Mouse (Mus musculus) subcutaneous adipose tissue, adult 2 months (tissue): ENCODE results near the gene Slc51b. TPM values are rescaled to one million over a fixed set of nuclear protein-coding genes. Genes with fewer than 3 reads are reported as not detected.

Source experiments
- polyA plus RNA-seq: library from polyadenylated mRNA; depleted of rRNA; stranded (reverse); fragments of >200 nt; gene quantifications from 2 replicates; pipeline ENCODE4 v1.2.3, GENCODE M21; 2012; ENCODE audit warnings: low replicate concordance; rRNA removed

The Slc51b gene
- polyA plus RNA-seq, result not detected in 2 replicates

GRCm38 (mm10) chr9:65422760-65423501, at the start of gene Slc51b:
Gene Slc51b, minus strand, starts transcription at chr9:65422955.

GRCm38 (mm10) chr9:65460732-65461442, 38.1 kb upstream of the Slc51b start, which contains the start of gene Spg21:
Gene Spg21, plus strand, starts transcription at chr9:65460947.

GRCm38 (mm10) chr9:65435671-65436301, 13.0 kb upstream of the Slc51b start, which contains the start of gene Mtfmt:
Gene Mtfmt, plus strand, starts transcription at chr9:65435782.

GRCm38 (mm10) chr9:65398279-65398678, 24.5 kb downstream of the Slc51b start, which contains the start of gene Rasl12:
Gene Rasl12, plus strand, starts transcription at chr9:65398506.

GRCm38 (mm10) chr9:65391613-65391964, 31.2 kb downstream of the Slc51b start, which contains the start of gene Kbtbd13:
Gene Kbtbd13, minus strand, starts transcription at chr9:65391652.

Other genes starting within 250 kb of the Slc51b start
- 14.8 and 20.1 TPM in 2 replicates for gene Parp16, start 227.6 kb downstream of the Slc51b start, polyA plus RNA-seq
- gene Cilp, start 157.8 kb downstream of the Slc51b start, polyA plus RNA-seq, result 17.1 and 26.0 TPM in 2 replicates
- gene Clpx, start 128.7 kb downstream of the Slc51b start, polyA plus RNA-seq, result 13.1 and 16.5 TPM in 2 replicates
- gene Pdcd7, start 76.9 kb downstream of the Slc51b start, polyA plus RNA-seq, result 6.5 and 10.1 TPM in 2 replicates
- gene Ubap1l, start 61.9 kb downstream of the Slc51b start, polyA plus RNA-seq, result 0.16 and 0.27 TPM in 2 replicates
- gene Kbtbd13, start 31.3 kb downstream of the Slc51b start, polyA plus RNA-seq, result 1.8 and 2.6 TPM in 2 replicates
- 45.7 and 82.2 TPM in 2 replicates for gene Rasl12, start 24.4 kb downstream of the Slc51b start, polyA plus RNA-seq
- gene Mtfmt, start 12.8 kb upstream of the Slc51b start, polyA plus RNA-seq, result 12.4 and 14.4 TPM in 2 replicates
- 40.3 and 57.6 TPM in 2 replicates for gene Spg21, start 38.0 kb upstream of the Slc51b start, polyA plus RNA-seq
- gene Ankdd1a, start 97.2 kb upstream of the Slc51b start, polyA plus RNA-seq, result 0.45 and 0.82 TPM in 2 replicates
- gene Plekho2, start 157.1 kb upstream of the Slc51b start, polyA plus RNA-seq, result 34.8 and 57.1 TPM in 2 replicates
- 0.20 and 1.8 TPM in 2 replicates for gene Pif1, start 164.2 kb upstream of the Slc51b start, polyA plus RNA-seq
- gene Rbpms2, start 206.7 kb upstream of the Slc51b start, polyA plus RNA-seq, result 60.9 and 102 TPM in 2 replicates
- gene Oaz2, start 245.0 kb upstream of the Slc51b start, polyA plus RNA-seq, result 133 and 140 TPM in 2 replicates